Mouse (Mus musculus): ENCODE results near the gene BC049730. TPM values are rescaled to one million over a fixed set of nuclear protein-coding genes. Genes with fewer than 3 reads are reported as not detected.
A peak's percentile ranks its signal among the peaks of the same experiment; 100 is the strongest.
"Not testable (repeated sequence)": the region's sequence is repeated elsewhere in the genome, so short reads cannot be mapped to it uniquely, and the experiment has no call there.

Gene BC049730
- polyA plus RNA-seq (2015; fragmentation: Nextera tagmentation; extraction: Ambion mirVana): not detected in 2 replicates

- ATAC-seq (ENCODE audit: low FRiP score, low TSS enrichment): no peak
These were observed at the start of gene BC049730 for GRCm38 (mm10) chr7:24708832-24709292. BC049730 (plus strand) TSS chr7:24709242.

GRCm38 (mm10) chr7:24659737-24660357 lies 49.2 kb upstream of the BC049730 start:
- no peak for ATAC-seq (ENCODE audit: low FRiP score, low TSS enrichment)

More at GRCm38 (mm10) chr7:24708832-24709292, at the start of gene BC049730:
- no peak within 1 kb of the TSS for H3K4me3 ChIP-seq (ENCODE audit: low read length)
- no peaks in the 10 kb centered on the region for H3K9me3 ChIP-seq (ENCODE audit: low read length)
- H3K4me1 ChIP-seq (ENCODE audit: insufficient read depth, low read length): no peaks in the 10 kb centered on the region
- no peak within 1 kb of the TSS for H3K27ac ChIP-seq (ENCODE audit: low read length)
- H3K4me2 ChIP-seq (replicated peaks; ENCODE audit: low read depth, low read length): no peak within 1 kb of the TSS
- no peaks in the 10 kb centered on the region for H3K27me3 ChIP-seq (ENCODE audit: insufficient read depth, low read length)
- WGBS: 90% methylated on average over 14 of the region's 14 CpGs
- no peak within 1 kb of the TSS for H3K9ac ChIP-seq (replicated peaks; ENCODE audit: low read length)
- no peaks in the 10 kb centered on the region for H3K36me3 ChIP-seq (ENCODE audit: insufficient read depth, low read length)

GRCm38 (mm10) chr7:24661118-24661904 lies 47.7 kb upstream of the BC049730 start:
- Histone ChIP-seq H3K4me3 (ENCODE audit: low read length) (no peak overlapping the region), H3K9me3 (ENCODE audit: low read length) (no peaks in the 10 kb centered on the region), H3K27me3 (ENCODE audit: insufficient read depth, low read length) (no peaks in the 10 kb centered on the region), H3K9ac (replicated peaks; ENCODE audit: low read length) (no peak overlapping the region), H3K4me1 (ENCODE audit: insufficient read depth, low read length) (no peaks in the 10 kb centered on the region), H3K27ac (ENCODE audit: low read length) (no peak overlapping the region), H3K4me2 (replicated peaks; ENCODE audit: low read depth, low read length) (no peak overlapping the region), H3K36me3 (ENCODE audit: insufficient read depth, low read length) (no peaks in the 10 kb centered on the region)
- no peak for ATAC-seq (ENCODE audit: low FRiP score, low TSS enrichment)
- 64% methylated on average over 17 of the region's 17 CpGs for WGBS

More at GRCm38 (mm10) chr7:24659737-24660357, 49.2 kb upstream of the BC049730 start:
- 38% methylated on average over 12 of the region's 12 CpGs for WGBS
- Histone ChIP-seq H3K36me3 (ENCODE audit: insufficient read depth, low read length) (no peaks in the 10 kb centered on the region), H3K4me3 (ENCODE audit: low read length) (no peak overlapping the region), H3K27me3 (ENCODE audit: insufficient read depth, low read length) (no peaks in the 10 kb centered on the region), H3K9ac (replicated peaks; ENCODE audit: low read length) (no peak overlapping the region), H3K27ac (ENCODE audit: low read length) (no peak overlapping the region), H3K9me3 (ENCODE audit: low read length) (no peaks in the 10 kb centered on the region), H3K4me2 (replicated peaks; ENCODE audit: low read depth, low read length) (no peak overlapping the region), H3K4me1 (ENCODE audit: insufficient read depth, low read length) (no peaks in the 10 kb centered on the region)

GRCm38 (mm10) chr7:24662575-24662974 lies 46.5 kb upstream of the BC049730 start:
- H3K9ac ChIP-seq (replicated peaks; ENCODE audit: low read length): no peak overlapping the region
- H3K27me3 ChIP-seq (ENCODE audit: insufficient read depth, low read length): no peaks in the 10 kb centered on the region
- no peak overlapping the region for H3K27ac ChIP-seq (ENCODE audit: low read length)
- ATAC-seq (ENCODE audit: low FRiP score, low TSS enrichment): peak; percentile 73
- H3K4me2 ChIP-seq (replicated peaks; ENCODE audit: low read depth, low read length): no peak overlapping the region
- WGBS: 15% methylated on average over 8 of the region's 8 CpGs
- no peaks in the 10 kb centered on the region for H3K36me3 ChIP-seq (ENCODE audit: insufficient read depth, low read length)
- no peaks in the 10 kb centered on the region for H3K4me1 ChIP-seq (ENCODE audit: insufficient read depth, low read length)
- no peaks in the 10 kb centered on the region for H3K9me3 ChIP-seq (ENCODE audit: low read length)
- no peak overlapping the region for H3K4me3 ChIP-seq (ENCODE audit: low read length)

GRCm38 (mm10) chr7:24664301-24664700 lies 44.7 kb upstream of the BC049730 start:
- Histone ChIP-seq H3K27ac (ENCODE audit: low read length) (no peak overlapping the region), H3K4me2 (replicated peaks; ENCODE audit: low read depth, low read length) (no peak overlapping the region), H3K9ac (replicated peaks; ENCODE audit: low read length) (no peak overlapping the region), H3K4me1 (ENCODE audit: insufficient read depth, low read length) (no peaks in the 10 kb centered on the region), H3K27me3 (ENCODE audit: insufficient read depth, low read length) (no peaks in the 10 kb centered on the region), H3K4me3 (ENCODE audit: low read length) (no peak overlapping the region), H3K9me3 (ENCODE audit: low read length) (no peaks in the 10 kb centered on the region), H3K36me3 (ENCODE audit: insufficient read depth, low read length) (no peaks in the 10 kb centered on the region)
- no peak for ATAC-seq (ENCODE audit: low FRiP score, low TSS enrichment)
- WGBS: 34% methylated on average over 8 of the region's 8 CpGs

- Histone ChIP-seq H3K4me2 (replicated peaks; ENCODE audit: low read depth, low read length) (no peak overlapping the region), H3K36me3 (ENCODE audit: insufficient read depth, low read length) (no peaks in the 10 kb centered on the region), H3K9me3 (ENCODE audit: low read length) (no peaks in the 10 kb centered on the region), H3K4me3 (ENCODE audit: low read length) (no peak overlapping the region), H3K9ac (replicated peaks; ENCODE audit: low read length) (no peak overlapping the region), H3K27ac (ENCODE audit: low read length) (no peak overlapping the region), H3K27me3 (ENCODE audit: insufficient read depth, low read length) (no peaks in the 10 kb centered on the region), H3K4me1 (ENCODE audit: insufficient read depth, low read length) (no peaks in the 10 kb centered on the region)
- ATAC-seq (ENCODE audit: low FRiP score, low TSS enrichment): no peak
- WGBS: 81% methylated on average over 9 of the region's 9 CpGs
These were observed 44.1 kb upstream of the BC049730 start for GRCm38 (mm10) chr7:24664959-24665358.

GRCm38 (mm10) chr7:24671944-24672439 lies 37.0 kb upstream of the BC049730 start:
- ATAC-seq (ENCODE audit: low FRiP score, low TSS enrichment): no peak
- H3K36me3 ChIP-seq (ENCODE audit: insufficient read depth, low read length): no peaks in the 10 kb centered on the region

GRCm38 (mm10) chr7:24676575-24676974 lies 32.5 kb upstream of the BC049730 start, which contains the start of gene Tex101:
Tex101 (minus strand) TSS chr7:24676675.
- H3K4me2 ChIP-seq (replicated peaks; ENCODE audit: low read depth, low read length): no peak within 1 kb of the TSS
- no peaks in the 10 kb centered on the region for H3K27me3 ChIP-seq (ENCODE audit: insufficient read depth, low read length)
- H3K27ac ChIP-seq (ENCODE audit: low read length): no peak within 1 kb of the TSS
- H3K9me3 ChIP-seq (ENCODE audit: low read length): no peaks in the 10 kb centered on the region; the same call in 1 of the 2 replicates
- 88% methylated on average over 9 of the region's 9 CpGs for WGBS
- H3K9ac ChIP-seq (replicated peaks; ENCODE audit: low read length): no peak within 1 kb of the TSS
- no peak for ATAC-seq (ENCODE audit: low FRiP score, low TSS enrichment)
- no peaks in the 10 kb centered on the region for H3K36me3 ChIP-seq (ENCODE audit: insufficient read depth, low read length)
- no peaks in the 10 kb centered on the region for H3K4me1 ChIP-seq (ENCODE audit: insufficient read depth, low read length)
- no peak within 1 kb of the TSS for H3K4me3 ChIP-seq (ENCODE audit: low read length)

More at GRCm38 (mm10) chr7:24671944-24672439, 37.0 kb upstream of the BC049730 start:
- Histone ChIP-seq H3K9me3 (ENCODE audit: low read length) (no peaks in the 10 kb centered on the region), H3K9ac (replicated peaks; ENCODE audit: low read length) (no peak overlapping the region), H3K4me2 (replicated peaks; ENCODE audit: low read depth, low read length) (no peak overlapping the region), H3K4me3 (ENCODE audit: low read length) (no peak overlapping the region), H3K27me3 (ENCODE audit: insufficient read depth, low read length) (no peaks in the 10 kb centered on the region), H3K4me1 (ENCODE audit: insufficient read depth, low read length) (no peaks in the 10 kb centered on the region), H3K27ac (ENCODE audit: low read length) (no peak overlapping the region)
- WGBS: 91% methylated on average over 23 of the region's 23 CpGs

- H3K4me1 ChIP-seq (ENCODE audit: insufficient read depth, low read length); H3K9me3 ChIP-seq (ENCODE audit: low read length); H3K4me2 ChIP-seq (replicated peaks; ENCODE audit: low read depth, low read length); H3K36me3 ChIP-seq (ENCODE audit: insufficient read depth, low read length); H3K9ac ChIP-seq (replicated peaks; ENCODE audit: low read length); H3K27me3 ChIP-seq (ENCODE audit: insufficient read depth, low read length); ATAC-seq (ENCODE audit: low FRiP score, low TSS enrichment); H3K4me3 ChIP-seq (ENCODE audit: low read length); H3K27ac ChIP-seq (ENCODE audit: low read length): not testable (repeated sequence)
- WGBS: 78% methylated on average over 7 of the region's 7 CpGs
These were observed 24.9 kb upstream of the BC049730 start for GRCm38 (mm10) chr7:24684121-24684520.

GRCm38 (mm10) chr7:24687519-24687918 lies 21.5 kb upstream of the BC049730 start:
- not testable (repeated sequence) for ATAC-seq (ENCODE audit: low FRiP score, low TSS enrichment); H3K4me3 ChIP-seq (ENCODE audit: low read length); H3K27me3 ChIP-seq (ENCODE audit: insufficient read depth, low read length); H3K4me1 ChIP-seq (ENCODE audit: insufficient read depth, low read length); H3K27ac ChIP-seq (ENCODE audit: low read length); H3K4me2 ChIP-seq (replicated peaks; ENCODE audit: low read depth, low read length); H3K9ac ChIP-seq (replicated peaks; ENCODE audit: low read length); H3K9me3 ChIP-seq (ENCODE audit: low read length); H3K36me3 ChIP-seq (ENCODE audit: insufficient read depth, low read length)
- 87% methylated on average over 10 of the region's 10 CpGs for WGBS
